Mouse (Mus musculus) embryonic stem cell, embryonic (primary cell): ENCODE measurements around the gene Ankrd53.

ENCODE experiments used
- CTCF ChIA-PET, 4 experiments: fragments of 300-600 bp in 2 of 4; fragments of 350-600 bp in 2 of 4; sonication (Branson Sonifier 250); formaldehyde crosslinking; loops; one replicate each; lab custom pipeline; 2022; ENCODE audit warnings: inconsistent platforms in 2 of 4; lab: Charles Lee
- POLR2A ChIA-PET, 4 experiments: fragments of 300-600 bp in 2 of 4; fragments of 350-600 bp in 2 of 4; sonication (Branson Sonifier 250); formaldehyde crosslinking; loops; one replicate each; lab custom pipeline; 2022; ENCODE audit warnings: antibody characterized with exemption in 4 of 4, inconsistent platforms in 1 of 4; lab: Charles Lee

The Ankrd53 gene

GRCm38 (mm10) chr6:83762344-83762743, at the start of gene Ankrd53:
TSS of gene Ankrd53 (plus strand) at chr6:83762644.
- ChIA-PET CTCF (interaction anchor here (0.6 to 5.7 kb wide), 13 partner anchors 8 to 120 kb away, joined by 3 to 29 read pairs (median 5); partner anchors contain the start of genes Tex261 (in 4 of the 4) and Vax2 (in 1 of the 4)), POLR2A (interaction anchor here in 2 of 4 experiments (1.1 to 3.1 kb wide), 10 partner anchors 9 to 70 kb away, joined by 3 to 15 read pairs (median 4); partner anchors contain the start of genes Tex261 (in 2 of the 2) and Nagk (in 1 of the 2))

GRCm38 (mm10) chr6:83713271-83714136, 48.9 kb upstream of the Ankrd53 start:
- CTCF ChIA-PET, result interaction anchor here in 3 of 4 experiments (0.6 to 2.5 kb wide), 5 partner anchors 8 to 20 kb away, joined by 3 to 10 read pairs (median 3); no protein-coding TSS in a partner anchor

GRCm38 (mm10) chr6:83714221-83715123, 48.0 kb upstream of the Ankrd53 start:
- ChIA-PET CTCF (interaction anchor here (0.6 to 2.5 kb wide), 12 partner anchors 9 to 37 kb away, joined by 3 to 10 read pairs (median 3); no protein-coding TSS in a partner anchor), POLR2A (interaction anchor here in 3 of 4 experiments (0.6 to 16.6 kb wide), 7 partner anchors 9 to 397 kb away, joined by 3 to 218 read pairs (median 3); no protein-coding TSS in a partner anchor)

More at GRCm38 (mm10) chr6:83713271-83714136, 48.9 kb upstream of the Ankrd53 start:
- POLR2A ChIA-PET, result interaction anchor here in 2 of 4 experiments (0.8 to 16.6 kb wide), 5 partner anchors 14 to 396 kb away, joined by 3 to 218 read pairs (median 3); partner anchors contain the start of gene Atp6v1b1 (in 1 of the 2)

- CTCF ChIA-PET, result interaction anchor here (0.6 to 2.6 kb wide), 9 partner anchors 11 to 22 kb away, joined by 3 to 14 read pairs (median 3); no protein-coding TSS in a partner anchor
- POLR2A ChIA-PET, result interaction anchor here in 3 of 4 experiments (0.7 to 16.6 kb wide), 8 partner anchors 10 to 398 kb away, joined by 3 to 218 read pairs (median 3); partner anchors contain the start of genes Ankrd53 (in 1 of the 3) and Nagk (in 1 of the 3)
Measured at GRCm38 (mm10) chr6:83715461-83716196, 46.8 kb upstream of the Ankrd53 start.

GRCm38 (mm10) chr6:83717026-83717425, 45.4 kb upstream of the Ankrd53 start:
- CTCF ChIA-PET, result interaction anchor here (0.6 to 2.7 kb wide), 11 partner anchors 9 to 59 kb away, joined by 3 to 14 read pairs (median 6); partner anchors contain the start of genes Atp6v1b1 (in 1 of the 4) and Tex261 (in 1 of the 4)

GRCm38 (mm10) chr6:83722526-83722925, 39.9 kb upstream of the Ankrd53 start:
- POLR2A ChIA-PET, result interaction anchor here in 2 of 4 experiments (1.0 to 1.7 kb wide), 4 partner anchors 10 to 405 kb away, joined by 3 to 6 read pairs (median 4); partner anchors contain the start of gene Vax2 (in 1 of the 2)
- CTCF ChIA-PET, result interaction anchor here in 3 of 4 experiments (0.6 to 2.3 kb wide), 6 partner anchors 8 to 32 kb away, joined by 3 to 8 read pairs (median 4); no protein-coding TSS in a partner anchor

More at GRCm38 (mm10) chr6:83717026-83717425, 45.4 kb upstream of the Ankrd53 start:
- POLR2A ChIA-PET, result interaction anchor here in 3 of 4 experiments (0.6 to 16.6 kb wide), 11 partner anchors 10 to 480 kb away, joined by 3 to 218 read pairs (median 4); partner anchors contain the start of genes Ankrd53 (in 1 of the 3) and Nagk (in 1 of the 3)

GRCm38 (mm10) chr6:83727178-83727577, 35.3 kb upstream of the Ankrd53 start:
- POLR2A ChIA-PET, result interaction anchor here in 2 of 4 experiments (0.6 to 3.1 kb wide), 6 partner anchors 10 to 30 kb away, joined by 3 to 11 read pairs (median 5); partner anchors contain the start of gene Vax2 (in 1 of the 2)
- CTCF ChIA-PET, result interaction anchor here in 3 of 4 experiments (0.6 to 3.2 kb wide), 9 partner anchors 16 to 165 kb away, joined by 3 to 27 read pairs (median 15); partner anchors contain the start of gene Vax2 (in 1 of the 3)

GRCm38 (mm10) chr6:83728488-83728887, 34.0 kb upstream of the Ankrd53 start:
- ChIA-PET POLR2A (interaction anchor here in 3 of 4 experiments (0.8 to 3.1 kb wide), 17 partner anchors 9 to 103 kb away, joined by 3 to 16 read pairs (median 4); partner anchors contain the start of genes Nagk (in 1 of the 3), Paip2b (in 1 of the 3) and Vax2 (in 1 of the 3)), CTCF (interaction anchor here (0.6 to 5.2 kb wide), 74 partner anchors 9 to 502 kb away, joined by 3 to 56 read pairs (median 4); partner anchors contain the start of genes Atp6v1b1 (in 3 of the 4), Tex261 (in 3 of the 4), Vax2 (in 2 of the 4) and Ankrd53 (in 1 of the 4))

GRCm38 (mm10) chr6:83729350-83729970, 33.0 kb upstream of the Ankrd53 start:
- ChIA-PET POLR2A (interaction anchor here in 2 of 4 experiments (0.8 to 3.1 kb wide), 7 partner anchors 9 to 74 kb away, joined by 3 to 16 read pairs (median 7); partner anchors contain the start of gene Vax2 (in 1 of the 2)), CTCF (interaction anchor here (0.5 to 5.2 kb wide), 49 partner anchors 8 to 404 kb away, joined by 3 to 56 read pairs (median 6); partner anchors contain the start of genes Tex261 (in 2 of the 4), Vax2 (in 2 of the 4), Ankrd53 (in 1 of the 4) and Atp6v1b1 (in 1 of the 4))

- CTCF ChIA-PET, result interaction anchor here (0.5 to 5.2 kb wide), 77 partner anchors 8 to 1556 kb away, joined by 3 to 56 read pairs (median 4); partner anchors contain the start of genes Atp6v1b1 (in 4 of the 4), Tex261 (in 3 of the 4), Vax2 (in 2 of the 4) and Ankrd53 (in 1 of the 4)
- POLR2A ChIA-PET, result interaction anchor here in 3 of 4 experiments (0.7 to 1.6 kb wide), 13 partner anchors 11 to 137 kb away, joined by 3 to 8 read pairs (median 3); partner anchors contain the start of genes Atp6v1b1 (in 2 of the 3), Nagk (in 1 of the 3) and Paip2b (in 1 of the 3)
Measured at GRCm38 (mm10) chr6:83731128-83731527, 31.3 kb upstream of the Ankrd53 start.

GRCm38 (mm10) chr6:83737311-83737710, 25.1 kb upstream of the Ankrd53 start:
- ChIA-PET POLR2A (interaction anchor here in 2 of 4 experiments (0.5 to 2.2 kb wide), 7 partner anchors 9 to 983 kb away, joined by 3 to 9 read pairs (median 4); no protein-coding TSS in a partner anchor), CTCF (interaction anchor here (0.5 to 1.8 kb wide), 8 partner anchors 8 to 1587 kb away, joined by 3 to 9 read pairs (median 4); no protein-coding TSS in a partner anchor)

- CTCF ChIA-PET, result interaction anchor here in 2 of 4 experiments (0.6 to 1.8 kb wide), 6 partner anchors 10 to 45 kb away, joined by 3 to 9 read pairs (median 4); partner anchors contain the start of gene Tex261 (in 1 of the 2)
- POLR2A ChIA-PET, result interaction anchor here in 2 of 4 experiments (0.7 to 2.2 kb wide), 5 partner anchors 9 to 41 kb away, joined by 3 to 9 read pairs (median 4); no protein-coding TSS in a partner anchor
Measured at GRCm38 (mm10) chr6:83738596-83738995, 23.8 kb upstream of the Ankrd53 start.

GRCm38 (mm10) chr6:83742761-83743160, 19.7 kb upstream of the Ankrd53 start, which contains the start of gene Atp6v1b1:
TSS of gene Atp6v1b1 (plus strand) at chr6:83742990.
- POLR2A ChIA-PET, result interaction anchor here in 3 of 4 experiments (0.7 to 3.9 kb wide), 8 partner anchors 12 to 89 kb away, joined by 3 to 27 read pairs (median 5); partner anchors contain the start of genes Nagk (in 1 of the 3), Paip2b (in 1 of the 3) and Tex261 (in 1 of the 3)

GRCm38 (mm10) chr6:83743212-83743611, 19.2 kb upstream of the Ankrd53 start:
- ChIA-PET CTCF (interaction anchor here (0.7 to 4.4 kb wide), 11 partner anchors 12 to 161 kb away, joined by 3 to 23 read pairs (median 6); no protein-coding TSS in a partner anchor), POLR2A (interaction anchor here in 3 of 4 experiments (0.7 to 3.9 kb wide), 8 partner anchors 12 to 89 kb away, joined by 3 to 27 read pairs (median 5); partner anchors contain the start of genes Nagk (in 1 of the 3), Paip2b (in 1 of the 3) and Tex261 (in 1 of the 3))

More at GRCm38 (mm10) chr6:83742761-83743160, 19.7 kb upstream of the Ankrd53 start, which contains the start of gene Atp6v1b1:
- CTCF ChIA-PET, result interaction anchor here (0.5 to 4.4 kb wide), 13 partner anchors 11 to 160 kb away, joined by 3 to 23 read pairs (median 6); no protein-coding TSS in a partner anchor
